Mouse (Mus musculus): ENCODE data around the gene Ppp3r1. TPM values are rescaled to one million over a fixed set of nuclear protein-coding genes. Genes with fewer than 3 reads are reported as not detected.

The Ppp3r1 gene
- total and polyA plus RNA-seq, 3 experiments = 31.8 to 128 (median 116) TPM

GRCm38 (mm10) chr11:17211258-17212140 lies 52.4 kb downstream of the Ppp3r1 start, which contains the start of gene Pno1 (continued):
- TF ChIP-seq ZMIZ1 (IDR thresholded peaks at IDR 0.05; ENCODE audit: low read depth, low read length) (peak; percentile 6; the same call in 1 of the 2 replicates), HCFC1 (IDR thresholded peaks at IDR 0.05; ENCODE audit: low read depth, low read length) (peak; percentile 93), USF1 (IDR thresholded peaks at IDR 0.05; ENCODE audit: low read depth, low read length) (peak; percentile 68), ETS1 (conservative IDR thresholded peaks at IDR 0.05; ENCODE audit: low read depth, low read length) (no peak), RCOR1 (conservative IDR thresholded peaks at IDR 0.05; ENCODE audit: low read depth, low read length) (no peak), ELF1 (IDR thresholded peaks at IDR 0.05; ENCODE audit: low read depth, low read length) (peak; percentile 99), ZC3H11A (IDR thresholded peaks at IDR 0.05; ENCODE audit: low read depth, low read length) (no peak), JUND (conservative IDR thresholded peaks at IDR 0.05; ENCODE audit: low read depth, low read length) (no peak), CHD1 (IDR thresholded peaks at IDR 0.05; ENCODE audit: low read depth, low read length) (no peak)

GRCm38 (mm10) chr11:17212141-17212495 lies 53.1 kb downstream of the Ppp3r1 start:
- Histone ChIP-seq H3K9ac (ENCODE audit: insufficient read depth, low read depth) (peak overlapping the region; percentile 77), H3K4me2 (ENCODE audit: insufficient read depth, low read depth, poor library complexity, severe bottlenecking) (peak overlapping the region; percentile 86; the same call in 1 of the 2 replicates), H3K9me3 (replicated peaks; ENCODE audit: low read length) (no peaks in the 10 kb centered on the region), H3K27me3 (replicated peaks) (no peaks in the 10 kb centered on the region), H3K36me3 (replicated peaks in 1 of 2; ENCODE audit: control insufficient read depth in 1 of 2, insufficient read depth in 1 of 2, low read length in 1 of 2) (peaks cover 18 to 41% of the 10 kb centered on the region in 2 experiments), H3K79me2 (replicated peaks; ENCODE audit: control insufficient read depth, extremely low read depth, insufficient read depth, poor library complexity, severe bottlenecking) (peaks cover 39% of the 10 kb centered on the region), H3K4me3 (replicated peaks in 1 of 3; ENCODE audit: low read depth in 2 of 3, low read length in 2 of 3, poor library complexity in 1 of 3) (peak overlapping the region; percentile 75 to 94 (median 94)), H3K27ac (ENCODE audit: insufficient read depth, low read depth) (0 out of 2 replicates have a peak overlapping the region, but pooled peaks have one; percentile 34), H3K4me1 (ENCODE audit: control insufficient read depth in 1 of 2, insufficient read depth in 2 of 2) (peaks cover 12 to 42% of the 10 kb centered on the region in 2 experiments; a peak in 3 of 4 replicates)
- in situ Hi-C loops (cut with MboI; ENCODE audit: low pct_ligation_motif_present, low pct_unique_long_range_greater_than_20kb, low sequenced_read_pairs) = no loop called here
- no peak for DNase-seq (ENCODE audit: extremely low read depth)
- dilution Hi-C loops (cut with MboI; ENCODE audit: extremely low pct_ligation_motif_present, extremely low pct_unique_long_range_greater_than_20kb, low sequenced_read_pairs) = no loop called here
- TF ChIP-seq UBTF (IDR thresholded peaks at IDR 0.05; ENCODE audit: low read depth, low read length) = 0 out of 2 replicates have a peak, but pooled peaks have one; percentile 17
- no peak for TF ChIP-seq ZC3H11A (IDR thresholded peaks at IDR 0.05; ENCODE audit: low read depth, low read length)

- Histone ChIP-seq H3K79me2 (replicated peaks; ENCODE audit: control insufficient read depth, extremely low read depth, insufficient read depth, poor library complexity, severe bottlenecking) (peaks cover 39% of the 10 kb centered on the region), H3K4me2 (ENCODE audit: insufficient read depth, low read depth, poor library complexity, severe bottlenecking) (peak overlapping the region; percentile 87), H3K27ac (ENCODE audit: insufficient read depth, low read depth) (no peak overlapping the region), H3K9me3 (replicated peaks; ENCODE audit: low read length) (no peaks in the 10 kb centered on the region), H3K4me1 (ENCODE audit: control insufficient read depth in 1 of 2, insufficient read depth in 2 of 2) (peaks cover 11 to 42% of the 10 kb centered on the region in 2 experiments; a peak in 3 of 4 replicates), H3K27me3 (replicated peaks) (no peaks in the 10 kb centered on the region), H3K36me3 (replicated peaks in 1 of 2; ENCODE audit: control insufficient read depth in 1 of 2, insufficient read depth in 1 of 2, low read length in 1 of 2) (peaks cover 20 to 37% of the 10 kb centered on the region in 2 experiments), H3K4me3 (replicated peaks in 1 of 3; ENCODE audit: low read depth in 2 of 3, low read length in 2 of 3, poor library complexity in 1 of 3) (peak overlapping the region; percentile 13 to 94 (median 75)), H3K9ac (ENCODE audit: insufficient read depth, low read depth) (peak overlapping the region; percentile 77)
- in situ Hi-C loops (cut with MboI; ENCODE audit: low pct_ligation_motif_present, low pct_unique_long_range_greater_than_20kb, low sequenced_read_pairs) = no loop called here
- TF ChIP-seq RAD21 (IDR thresholded peaks at IDR 0.05; ENCODE audit: low read depth, low read length) = no peak
- no peak for TF ChIP-seq POLR2AphosphoS2 (IDR thresholded peaks at IDR 0.05; ENCODE audit: low read depth, low read length)
- TF ChIP-seq EP300 (IDR thresholded peaks at IDR 0.05; ENCODE audit: low read length) = no peak
- no peak for TF ChIP-seq MYC (IDR thresholded peaks at IDR 0.05; ENCODE audit: low read depth, low read length)
- TF ChIP-seq MAFK (IDR thresholded peaks at IDR 0.05; ENCODE audit: insufficient replicate concordance, low read length) = no peak
- TF ChIP-seq TBP (conservative IDR thresholded peaks at IDR 0.05; ENCODE audit: low read depth, low read length) = no peak
- no peak for TF ChIP-seq SIN3A (IDR thresholded peaks at IDR 0.05; ENCODE audit: low read length)
- no peak for TF ChIP-seq NRF1 (IDR thresholded peaks at IDR 0.05; ENCODE audit: low read depth, low read length)
- no peak for TF ChIP-seq ZC3H11A (IDR thresholded peaks at IDR 0.05; ENCODE audit: low read depth, low read length)
- no peak for TF ChIP-seq POLR2A (IDR thresholded peaks at IDR 0.05; ENCODE audit: low read depth, low read length)
- no peak for TF ChIP-seq MAZ (IDR thresholded peaks at IDR 0.05; ENCODE audit: low read depth, low read length)
- no peak for TF ChIP-seq ZKSCAN1 (IDR thresholded peaks at IDR 0.05; ENCODE audit: borderline replicate concordance, low read depth, low read length)
- no peak for TF ChIP-seq RCOR1 (conservative IDR thresholded peaks at IDR 0.05; ENCODE audit: low read depth, low read length)
- no peak for DNase-seq (ENCODE audit: extremely low read depth)
- dilution Hi-C loops (cut with MboI; ENCODE audit: extremely low pct_ligation_motif_present, extremely low pct_unique_long_range_greater_than_20kb, low sequenced_read_pairs) = no loop called here
These were observed 53.9 kb downstream of the Ppp3r1 start for GRCm38 (mm10) chr11:17212903-17213509.
